Mouse (Mus musculus) embryonic facial prominence, embryonic 13.5 days (tissue): ENCODE measurements around the gene Man1a2. TPM values are rescaled to one million over a fixed set of nuclear protein-coding genes. Genes with fewer than 3 reads are reported as not detected.

ENCODE experiments used
- ATAC-seq: fragments of 200-750 bp; cut with Nextera tagmentation; 2 replicates; pipeline ENCODE4 v1.8.0; 2017; ENCODE audit warnings: low read depth; ENCODE audit not compliant: insufficient number of reproducible peaks, insufficient read depth, low FRiP score, low TSS enrichment
- H3K27ac ChIP-seq: fragments of 300-500 bp; sonication (generic); 2 replicates; pipeline ENCODE4 v1.5.1; 2015; ENCODE audit warnings: moderate library complexity, mild to moderate bottlenecking, inconsistent platforms
- H3K27me3 ChIP-seq: fragments of 300-500 bp; sonication (generic); 2 replicates; pipeline ENCODE4 v1.6.1; 2015; ENCODE audit warnings: mild to moderate bottlenecking, inconsistent platforms
- H3K36me3 ChIP-seq: fragments of 300-500 bp; sonication (generic); 2 replicates; pipeline ENCODE4 v1.6.1; 2015; ENCODE audit warnings: mild to moderate bottlenecking, inconsistent platforms
- H3K4me1 ChIP-seq: fragments of 300-500 bp; sonication (generic); 2 replicates; pipeline ENCODE4 v1.6.1; 2015; ENCODE audit warnings: inconsistent platforms
- H3K4me2 ChIP-seq: fragments of 300-500 bp; sonication (generic); 2 replicates; pipeline ENCODE4 v1.6.1; 2015; ENCODE audit warnings: moderate library complexity, mild to moderate bottlenecking, inconsistent platforms
- H3K4me3 ChIP-seq: fragments of 300-500 bp; sonication (generic); 2 replicates; pipeline ENCODE4 v1.5.1; 2015; ENCODE audit warnings: mild to moderate bottlenecking, inconsistent platforms
- H3K9ac ChIP-seq: fragments of 300-500 bp; sonication (generic); 2 replicates; pipeline ENCODE4 v1.6.1; 2015; ENCODE audit warnings: mild to moderate bottlenecking, inconsistent platforms
- H3K9me3 ChIP-seq: fragments of 300-500 bp; sonication (generic); 2 replicates; pipeline ENCODE4 v1.6.1; 2016; ENCODE audit warnings: inconsistent platforms
- WGBS: fragments of 180-500 bp; shearing (Covaris S2); methylation state at CpG from one replicate; pipeline ENCODE4 v1.1.7; 2015; ENCODE audit warnings: mixed read lengths; 5-methylcytosine and 5-hydroxymethylcytosine counted together
- polyA plus RNA-seq: library from polyadenylated mRNA; unstranded; fragments of >200 nt; fragmentation: Nextera tagmentation; extraction: Ambion mirVana; gene quantifications from 2 replicates; pipeline ENCODE4 v1.2.1, GENCODE M21; 2015

Man1a2 gene
- polyA plus RNA-seq, 1 experiment from 2014 or later, result 64.1 TPM

DNA sequence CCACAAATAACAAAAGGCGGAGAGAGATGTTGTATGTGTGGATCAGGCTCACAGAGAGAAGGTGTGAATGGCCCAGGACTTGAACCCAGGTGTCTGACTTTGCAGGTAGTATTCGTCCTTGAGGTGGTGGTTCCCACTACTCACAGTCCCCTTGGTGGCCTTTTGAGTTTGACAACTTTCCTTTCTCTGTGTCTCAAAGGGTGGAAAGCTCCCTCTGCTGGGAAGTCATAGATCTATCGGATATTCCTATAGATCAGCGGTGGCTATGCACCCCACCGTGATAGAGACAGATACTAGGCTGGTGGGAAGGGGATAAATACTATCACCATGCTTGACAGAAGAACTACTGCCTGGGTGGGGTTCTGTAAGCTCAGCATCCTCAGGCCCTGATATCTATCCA is 130.5 kb downstream of the Man1a2 start:
- WGBS, result 46% methylated on average over 5 of the region's 5 CpGs
- Histone ChIP-seq H3K27ac (no peak overlapping the region), H3K27me3 (no peaks in the 10 kb centered on the region), H3K36me3 (no peaks in the 10 kb centered on the region), H3K4me3 (no peak overlapping the region), H3K9me3 (no peaks in the 10 kb centered on the region), H3K4me1 (no peaks in the 10 kb centered on the region), H3K4me2 (no peak overlapping the region), H3K9ac (no peak overlapping the region)
- no peak for ATAC-seq

DNA sequence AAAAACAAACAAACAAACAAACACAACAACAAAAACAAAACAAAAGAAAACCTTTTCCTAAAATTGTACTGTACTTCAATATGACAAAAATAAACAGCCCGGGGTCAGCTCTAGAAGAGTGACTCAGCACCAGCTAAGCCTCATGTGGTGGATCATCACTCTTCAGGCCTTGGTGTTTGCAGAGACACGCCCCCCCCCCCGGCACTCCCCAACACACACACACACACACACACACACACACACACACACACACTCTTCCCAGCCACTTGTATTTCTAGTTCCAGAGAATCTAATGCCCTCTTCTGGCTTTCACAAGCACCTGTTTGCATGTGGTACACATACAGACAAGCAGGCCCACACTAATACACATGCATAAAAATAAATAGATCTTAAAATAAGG is 133.1 kb downstream of the Man1a2 start:
- Histone ChIP-seq H3K4me3 (no peak overlapping the region), H3K36me3 (no peaks in the 10 kb centered on the region), H3K4me1 (no peaks in the 10 kb centered on the region), H3K9me3 (no peaks in the 10 kb centered on the region), H3K4me2 (no peak overlapping the region), H3K9ac (no peak overlapping the region), H3K27me3 (no peaks in the 10 kb centered on the region), H3K27ac (no peak overlapping the region)
- ATAC-seq, result no peak
- 100% methylated on average over 1 of the region's 3 CpGs for WGBS

- WGBS, result 57% methylated on average over 3 of the region's 3 CpGs
- no peaks in the 10 kb centered on the region for H3K27me3 ChIP-seq
- H3K36me3 ChIP-seq, result no peaks in the 10 kb centered on the region
- H3K4me1 ChIP-seq, result no peaks in the 10 kb centered on the region
- no peak overlapping the region for H3K27ac ChIP-seq
- H3K9me3 ChIP-seq, result no peaks in the 10 kb centered on the region
- ATAC-seq, result no peak
- no peak overlapping the region for H3K4me3 ChIP-seq
- H3K9ac ChIP-seq, result no peak overlapping the region
- H3K4me2 ChIP-seq, result no peak overlapping the region
These were observed 137.4 kb downstream of the Man1a2 start for GRCm38 (mm10) chr3:100547913-100548292.

DNA sequence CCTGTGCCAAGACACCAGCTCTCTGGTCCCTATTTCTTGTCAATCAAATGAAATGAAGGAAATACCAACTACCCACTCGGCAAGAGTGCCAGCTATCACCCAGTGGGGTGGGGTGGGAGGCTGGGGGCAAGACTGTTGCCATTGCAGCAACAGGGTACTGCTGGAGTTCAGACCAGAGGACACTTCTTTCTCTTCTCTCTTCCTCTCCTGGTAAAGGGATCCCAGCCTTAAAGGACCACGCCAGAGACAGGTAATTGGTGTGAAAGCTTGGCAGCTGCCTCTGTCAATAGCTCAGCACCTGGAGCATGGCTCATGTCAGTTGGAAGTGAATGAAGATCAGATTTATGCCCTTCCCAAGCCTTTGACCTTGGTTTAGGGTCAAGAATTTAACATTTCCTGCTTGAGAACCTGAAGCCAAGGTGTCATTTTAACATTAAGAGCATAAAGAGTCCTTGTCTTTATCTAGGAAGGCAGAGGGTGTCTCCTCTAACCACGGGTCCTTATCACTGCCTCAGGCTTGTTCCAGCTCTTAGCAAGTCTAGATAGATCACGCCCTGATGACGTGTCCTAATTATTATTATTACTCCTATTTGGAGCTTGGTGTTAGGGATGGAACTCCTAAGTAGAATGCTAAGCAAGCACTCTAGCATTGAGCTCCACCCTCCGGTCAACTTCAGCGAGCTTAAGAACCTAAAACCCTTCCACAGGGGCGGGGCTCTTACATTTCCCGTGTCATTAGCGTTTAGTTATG is 138.0 kb downstream of the Man1a2 start:
- H3K9ac ChIP-seq, result no peak overlapping the region
- H3K4me1 ChIP-seq, result no peaks in the 10 kb centered on the region
- no peaks in the 10 kb centered on the region for H3K9me3 ChIP-seq
- WGBS, result 65% methylated on average over 10 of the region's 10 CpGs
- ATAC-seq, result no peak
- H3K27ac ChIP-seq, result no peak overlapping the region
- no peak overlapping the region for H3K4me2 ChIP-seq
- H3K4me3 ChIP-seq, result no peak overlapping the region
- no peaks in the 10 kb centered on the region for H3K27me3 ChIP-seq
- no peaks in the 10 kb centered on the region for H3K36me3 ChIP-seq

DNA sequence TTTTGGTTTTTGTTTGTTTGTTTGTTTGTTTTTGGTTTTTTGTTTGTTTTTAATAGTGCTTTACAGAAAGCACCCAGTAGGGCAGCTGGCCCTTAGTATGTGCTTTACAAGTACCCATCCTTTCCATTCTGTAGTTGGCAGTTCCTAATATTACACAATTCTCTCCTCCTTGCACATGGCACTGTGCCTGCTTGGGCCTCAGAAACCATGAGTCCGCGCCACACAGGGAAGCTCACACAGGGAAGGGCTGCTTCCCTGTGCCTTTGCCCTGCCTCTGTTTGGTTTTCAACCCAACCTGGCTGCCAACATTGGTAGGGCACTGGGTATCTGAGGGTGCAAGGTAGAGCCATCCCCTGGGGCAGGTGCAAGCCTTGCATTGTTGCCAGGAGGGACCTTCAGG is 148.6 kb downstream of the Man1a2 start:
- 94% methylated on average over 2 of the region's 2 CpGs for WGBS
- ATAC-seq, result no peak

DNA sequence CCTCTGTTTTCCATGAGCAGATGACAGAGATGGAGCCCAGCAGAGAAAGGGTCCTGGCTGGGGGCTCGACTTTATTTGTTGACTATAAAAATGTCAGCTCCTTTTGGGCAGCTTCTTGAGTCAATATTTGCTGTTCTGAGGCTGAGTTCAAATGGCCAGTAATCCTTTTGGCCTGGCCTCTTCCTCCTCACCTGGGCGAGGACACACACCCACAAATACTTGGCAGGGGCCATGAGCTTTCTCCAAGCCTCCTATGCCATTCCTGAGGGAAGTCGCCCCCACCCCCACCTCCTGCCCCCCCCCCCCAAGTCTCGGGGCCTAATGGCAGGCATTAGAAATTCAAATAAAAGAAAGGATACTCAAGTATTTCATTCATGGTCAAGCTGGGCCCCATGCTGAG is 149.4 kb downstream of the Man1a2 start:
- Histone ChIP-seq H3K36me3 (no peaks in the 10 kb centered on the region), H3K9me3 (no peaks in the 10 kb centered on the region), H3K9ac (no peak overlapping the region), H3K4me1 (no peaks in the 10 kb centered on the region), H3K4me3 (no peak overlapping the region), H3K27ac (no peak overlapping the region), H3K4me2 (no peak overlapping the region), H3K27me3 (no peaks in the 10 kb centered on the region)
- WGBS, result 77% methylated on average over 4 of the region's 4 CpGs
- ATAC-seq, result no peak

More for the DNA sequence above, 148.6 kb downstream of the Man1a2 start:
- Histone ChIP-seq H3K9ac (no peak overlapping the region), H3K4me1 (no peaks in the 10 kb centered on the region), H3K4me3 (no peak overlapping the region), H3K9me3 (no peaks in the 10 kb centered on the region), H3K4me2 (no peak overlapping the region), H3K27me3 (no peaks in the 10 kb centered on the region), H3K36me3 (no peaks in the 10 kb centered on the region), H3K27ac (no peak overlapping the region)

DNA sequence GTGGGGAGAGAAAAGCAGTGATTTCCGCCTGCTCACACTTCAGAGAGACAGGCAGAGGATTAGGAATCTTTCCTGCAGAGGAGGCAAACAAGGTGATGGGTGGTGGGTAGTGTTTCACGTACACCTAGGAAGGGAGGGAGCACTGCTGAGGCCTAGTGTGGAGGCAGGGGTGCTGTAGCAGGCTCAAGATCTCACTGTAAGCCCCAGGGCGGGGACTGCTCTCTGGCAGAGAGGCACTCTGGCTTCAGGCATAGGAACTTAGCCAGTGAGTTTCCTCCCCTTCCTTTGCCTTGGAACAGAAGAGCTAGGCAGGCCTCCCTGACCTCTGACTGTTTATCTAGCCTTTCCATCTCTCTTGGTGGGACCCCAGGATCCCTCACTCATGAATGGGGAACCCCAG is 150.0 kb downstream of the Man1a2 start:
- Histone ChIP-seq H3K27me3 (no peaks in the 10 kb centered on the region), H3K4me2 (no peak overlapping the region), H3K9me3 (no peaks in the 10 kb centered on the region), H3K9ac (no peak overlapping the region), H3K4me1 (no peaks in the 10 kb centered on the region), H3K4me3 (no peak overlapping the region), H3K27ac (no peak overlapping the region), H3K36me3 (no peaks in the 10 kb centered on the region)
- 42% methylated on average over 3 of the region's 3 CpGs for WGBS
- no peak for ATAC-seq

DNA sequence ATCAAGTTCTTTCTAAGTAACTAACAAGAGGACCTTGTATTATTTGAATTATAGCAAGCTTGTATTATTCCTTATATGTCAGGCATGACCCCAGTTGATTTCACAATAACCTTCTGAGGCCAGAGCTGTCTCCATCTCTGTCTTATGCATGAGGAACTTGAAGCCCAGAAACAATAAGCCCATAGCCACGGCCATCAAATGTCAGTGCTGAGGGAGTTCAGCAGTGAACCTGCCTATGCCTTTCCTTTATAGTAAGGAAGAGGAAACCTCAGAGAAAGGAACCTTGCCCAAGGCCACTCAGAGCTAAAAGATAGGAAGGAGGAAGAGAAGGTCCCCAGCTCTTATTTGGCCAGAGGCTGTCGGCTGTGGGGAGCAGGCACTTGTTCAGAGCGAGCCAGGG is 150.9 kb downstream of the Man1a2 start:
- no peak overlapping the region for H3K27ac ChIP-seq
- ATAC-seq, result no peak
- H3K4me2 ChIP-seq, result no peak overlapping the region
- no peaks in the 10 kb centered on the region for H3K4me1 ChIP-seq
- no peak overlapping the region for H3K4me3 ChIP-seq
- 71% methylated on average over 3 of the region's 3 CpGs for WGBS
- no peak overlapping the region for H3K9ac ChIP-seq
- no peaks in the 10 kb centered on the region for H3K36me3 ChIP-seq
- H3K27me3 ChIP-seq, result no peaks in the 10 kb centered on the region
- H3K9me3 ChIP-seq, result no peaks in the 10 kb centered on the region

- Histone ChIP-seq H3K4me1 (no peaks in the 10 kb centered on the region), H3K4me3 (no peak overlapping the region), H3K4me2 (no peak overlapping the region), H3K27me3 (no peaks in the 10 kb centered on the region), H3K27ac (no peak overlapping the region), H3K9ac (no peak overlapping the region), H3K9me3 (no peaks in the 10 kb centered on the region), H3K36me3 (no peaks in the 10 kb centered on the region)
- ATAC-seq, result no peak
These were observed 151.9 kb downstream of the Man1a2 start for GRCm38 (mm10) chr3:100533429-100533828.

DNA sequence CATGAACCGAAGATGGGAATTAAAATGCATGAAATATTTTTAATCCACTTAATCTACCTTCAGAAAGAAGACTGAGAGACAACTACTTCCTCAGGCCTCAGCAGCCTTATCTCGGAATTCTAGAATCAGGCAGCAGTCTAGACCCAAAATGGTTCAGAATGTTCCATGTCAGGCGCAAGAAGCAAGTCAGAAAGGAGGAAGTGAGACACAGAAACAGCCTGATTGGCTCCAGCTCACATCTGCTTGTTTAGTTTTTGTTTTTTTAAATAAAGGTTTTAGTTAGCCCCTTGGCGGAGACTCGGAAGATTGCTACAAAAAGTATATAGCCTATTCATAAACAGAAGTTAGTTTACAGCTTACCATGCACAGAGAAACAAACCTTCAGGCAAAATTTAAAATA is 154.4 kb downstream of the Man1a2 start:
- Histone ChIP-seq H3K36me3 (no peaks in the 10 kb centered on the region), H3K27me3 (no peaks in the 10 kb centered on the region), H3K9ac (no peak overlapping the region), H3K9me3 (no peaks in the 10 kb centered on the region), H3K4me1 (no peaks in the 10 kb centered on the region), H3K4me3 (no peak overlapping the region), H3K4me2 (no peak overlapping the region), H3K27ac (no peak overlapping the region)
- 93% methylated on average over 5 of the region's 5 CpGs for WGBS
- no peak for ATAC-seq

- H3K36me3 ChIP-seq, result no peaks in the 10 kb centered on the region
- no peak overlapping the region for H3K4me2 ChIP-seq
- H3K4me1 ChIP-seq, result no peaks in the 10 kb centered on the region
- 87% methylated on average over 7 of the region's 7 CpGs for WGBS
- no peaks in the 10 kb centered on the region for H3K27me3 ChIP-seq
- H3K9me3 ChIP-seq, result no peaks in the 10 kb centered on the region
- no peak overlapping the region for H3K27ac ChIP-seq
- H3K9ac ChIP-seq, result no peak overlapping the region
- no peak for ATAC-seq
- H3K4me3 ChIP-seq, result no peak overlapping the region
These were observed 155.0 kb downstream of the Man1a2 start for GRCm38 (mm10) chr3:100530244-100530788.

GRCm38 (mm10) chr3:100522671-100523070 is 162.6 kb downstream of the Man1a2 start:
- Histone ChIP-seq H3K27me3 (no peaks in the 10 kb centered on the region), H3K4me2 (no peak overlapping the region), H3K4me3 (no peak overlapping the region), H3K27ac (no peak overlapping the region), H3K36me3 (no peaks in the 10 kb centered on the region), H3K9me3 (no peaks in the 10 kb centered on the region), H3K4me1 (no peaks in the 10 kb centered on the region), H3K9ac (no peak overlapping the region)
- WGBS, result 73% methylated on average over 7 of the region's 7 CpGs
- no peak for ATAC-seq
